Mouse (Mus musculus): ENCODE results near the gene Mertk.
"Not testable (repeated sequence)": the region's sequence is repeated elsewhere in the genome, so short reads cannot be mapped to it uniquely, and the experiment has no call there.

Mertk gene

GRCm38 (mm10) chr2:128698693-128699181, at the start of gene Mertk:
Gene Mertk, plus strand, starts transcription at chr2:128698956.
- no peak for DNase-seq (ENCODE audit: low spot score)

GRCm38 (mm10) chr2:128680661-128681060, 18.1 kb upstream of the Mertk start:
- no peak for DNase-seq (ENCODE audit: low spot score)

- DNase-seq (ENCODE audit: low spot score) = peak; percentile 77
Observed at GRCm38 (mm10) chr2:128686921-128687557, 11.7 kb upstream of the Mertk start, which contains the start of gene Anapc1. Gene Anapc1, minus strand, starts transcription at chr2:128687391.

GRCm38 (mm10) chr2:128687558-128688120, 11.1 kb upstream of the Mertk start:
- no peak for DNase-seq (ENCODE audit: low spot score)

- no peak for DNase-seq (ENCODE audit: low spot score)
Observed at GRCm38 (mm10) chr2:128692336-128692735, 6.4 kb upstream of the Mertk start.

GRCm38 (mm10) chr2:128692771-128693170, 6.0 kb upstream of the Mertk start:
- no peak for DNase-seq (ENCODE audit: low spot score)

GRCm38 (mm10) chr2:128693236-128693635, 5.5 kb upstream of the Mertk start:
- no peak for DNase-seq (ENCODE audit: low spot score)

GRCm38 (mm10) chr2:128693828-128694227, 4.9 kb upstream of the Mertk start:
- not testable (repeated sequence) for DNase-seq (ENCODE audit: low spot score)

GRCm38 (mm10) chr2:128694548-128694947, 4.2 kb upstream of the Mertk start:
- DNase-seq (ENCODE audit: low spot score) = no peak

GRCm38 (mm10) chr2:128696426-128696825, 2.3 kb upstream of the Mertk start:
- no peak for DNase-seq (ENCODE audit: low spot score)

- DNase-seq (ENCODE audit: low spot score) = no peak
Observed at GRCm38 (mm10) chr2:128697047-128697446, 1.7 kb upstream of the Mertk start.

GRCm38 (mm10) chr2:128697566-128697965, 1.2 kb upstream of the Mertk start:
- DNase-seq (ENCODE audit: low spot score) = no peak

- peak; percentile 3 for DNase-seq (ENCODE audit: low spot score)
Observed at GRCm38 (mm10) chr2:128698140-128698692, 540 bp upstream of the Mertk start.

GRCm38 (mm10) chr2:128699201-128699885, 587 bp downstream of the Mertk start:
- DNase-seq (ENCODE audit: low spot score) = no peak

- no peak for DNase-seq (ENCODE audit: low spot score)
Observed at GRCm38 (mm10) chr2:128704474-128704873, 5.7 kb downstream of the Mertk start.

GRCm38 (mm10) chr2:128709264-128709663, 10.5 kb downstream of the Mertk start:
- DNase-seq (ENCODE audit: low spot score) = no peak

- DNase-seq (ENCODE audit: low spot score) = no peak
Observed at GRCm38 (mm10) chr2:128710609-128711008, 11.9 kb downstream of the Mertk start.

- no peak for DNase-seq (ENCODE audit: low spot score)
Observed at GRCm38 (mm10) chr2:128712940-128713339, 14.2 kb downstream of the Mertk start.

GRCm38 (mm10) chr2:128713548-128714003, 14.8 kb downstream of the Mertk start:
- no peak for DNase-seq (ENCODE audit: low spot score)

- DNase-seq (ENCODE audit: low spot score) = no peak
Observed at GRCm38 (mm10) chr2:128714724-128715241, 16.0 kb downstream of the Mertk start.

GRCm38 (mm10) chr2:128715979-128716378, 17.2 kb downstream of the Mertk start:
- DNase-seq (ENCODE audit: low spot score) = no peak

GRCm38 (mm10) chr2:128719380-128719779, 20.6 kb downstream of the Mertk start:
- DNase-seq (ENCODE audit: low spot score) = no peak

Measured in spleen, adult 12 weeks (tissue).